Mouse (Mus musculus): Measurements from ENCODE around the gene Metrn. TPM values are rescaled to one million over a fixed set of nuclear protein-coding genes. Genes with fewer than 3 reads are reported as not detected.

Metrn gene
- total RNA-seq, 1 experiment: 46.1 TPM

DNA sequence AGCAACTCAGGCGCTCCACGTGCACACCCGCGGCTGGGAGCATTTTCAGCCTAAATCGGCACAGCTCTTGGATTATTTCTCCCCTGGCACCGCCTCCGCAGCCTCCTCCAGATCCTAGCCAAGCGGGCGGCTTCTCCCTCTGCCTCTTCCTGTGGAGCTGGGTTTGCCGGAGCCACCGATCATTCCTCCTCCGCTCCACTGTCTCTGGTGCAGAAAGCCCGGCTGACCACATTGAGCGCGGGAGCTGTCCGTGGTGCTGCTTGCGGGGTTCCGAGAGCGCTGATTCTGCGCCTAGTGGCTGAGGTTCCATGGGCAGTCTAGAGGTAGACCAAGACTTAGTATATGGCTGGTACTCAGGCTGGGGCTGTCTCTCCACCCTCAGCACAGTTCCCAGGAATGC, 16.5 kb upstream of the Metrn start:
- H3K27ac ChIP-seq (ENCODE audit: insufficient read depth, low read depth, low read length, poor library complexity, severe bottlenecking): no peak overlapping the region
- in situ Hi-C loops (cut with MboI; ENCODE audit: low sequenced_read_pairs in 2 of 2, unreplicated experiment in 2 of 2): no loop called here
- TF ChIP-seq HCFC1 (IDR thresholded peaks at IDR 0.05; ENCODE audit: borderline replicate concordance, insufficient read depth, low read length) (peak; percentile 57; the same call in 1 of the 2 replicates), ZC3H11A (IDR thresholded peaks at IDR 0.05; ENCODE audit: borderline replicate concordance, low read depth, low read length) (no peak), CHD2 (IDR thresholded peaks at IDR 0.05; ENCODE audit: low read depth, low read length) (no peak)
- H3K9ac ChIP-seq (ENCODE audit: insufficient read depth, low read depth, low read length, poor library complexity, severe bottlenecking): no peak overlapping the region
- H3K9me3 ChIP-seq (ENCODE audit: control insufficient read depth, insufficient read depth, low read depth, low read length): no peaks in the 10 kb centered on the region
- H3K4me3 ChIP-seq (ENCODE audit: insufficient read depth in 1 of 2, low read depth in 1 of 2, low read length in 2 of 2, poor library complexity in 1 of 2, severe bottlenecking in 1 of 2): no peak overlapping the region
- H3K36me3 ChIP-seq (ENCODE audit: control insufficient read depth, insufficient read depth, low read length, poor library complexity, severe bottlenecking): no peaks in the 10 kb centered on the region
- H3K4me1 ChIP-seq (ENCODE audit: control insufficient read depth in 2 of 2, insufficient read depth in 2 of 2, low read length in 2 of 2, poor library complexity in 1 of 2): peaks cover 2 to 7% of the 10 kb centered on the region in 2 experiments; a peak in 2 of 4 replicates
- peak; percentile 87 for DNase-seq (ENCODE audit: low read depth, low spot score)

DNA sequence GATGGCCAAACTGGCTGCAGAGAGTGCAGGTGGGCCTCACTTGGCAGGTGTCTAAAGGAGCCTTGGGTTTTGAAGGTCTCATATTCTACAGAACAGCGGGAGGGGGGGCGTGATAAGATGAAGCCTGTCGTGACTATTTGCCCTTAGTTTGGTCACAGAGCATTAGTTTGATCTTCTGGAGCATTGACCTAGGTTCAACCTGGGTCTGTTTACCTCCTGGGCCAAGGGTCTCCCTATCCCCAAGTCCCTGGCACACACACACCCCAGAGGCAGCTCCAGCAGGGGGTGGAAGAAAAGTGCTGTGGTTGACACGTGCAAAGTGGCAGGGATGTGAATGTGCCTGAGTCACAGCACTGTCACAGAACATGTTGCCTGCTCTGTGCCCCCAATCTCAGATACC, 14.0 kb upstream of the Metrn start:
- Histone ChIP-seq H3K36me3 (ENCODE audit: control insufficient read depth, insufficient read depth, low read length, poor library complexity, severe bottlenecking) (no peaks in the 10 kb centered on the region), H3K9ac (ENCODE audit: insufficient read depth, low read depth, low read length, poor library complexity, severe bottlenecking) (no peak overlapping the region), H3K4me1 (ENCODE audit: control insufficient read depth in 2 of 2, insufficient read depth in 2 of 2, low read length in 2 of 2, poor library complexity in 1 of 2) (peaks cover 0 to 5% of the 10 kb centered on the region in 2 experiments; a peak in 2 of 4 replicates), H3K9me3 (ENCODE audit: control insufficient read depth, insufficient read depth, low read depth, low read length) (no peaks in the 10 kb centered on the region), H3K27ac (ENCODE audit: insufficient read depth, low read depth, low read length, poor library complexity, severe bottlenecking) (no peak overlapping the region), H3K4me3 (ENCODE audit: insufficient read depth in 1 of 2, low read depth in 1 of 2, low read length in 2 of 2, poor library complexity in 1 of 2, severe bottlenecking in 1 of 2) (no peak overlapping the region)
- no peak for TF ChIP-seq MAFK (IDR thresholded peaks at IDR 0.05; ENCODE audit: insufficient read depth, low read depth, low read length)
- in situ Hi-C loops (cut with MboI; ENCODE audit: low sequenced_read_pairs in 2 of 2, unreplicated experiment in 2 of 2): no loop called here
- no peak for DNase-seq (ENCODE audit: low read depth, low spot score)

DNA sequence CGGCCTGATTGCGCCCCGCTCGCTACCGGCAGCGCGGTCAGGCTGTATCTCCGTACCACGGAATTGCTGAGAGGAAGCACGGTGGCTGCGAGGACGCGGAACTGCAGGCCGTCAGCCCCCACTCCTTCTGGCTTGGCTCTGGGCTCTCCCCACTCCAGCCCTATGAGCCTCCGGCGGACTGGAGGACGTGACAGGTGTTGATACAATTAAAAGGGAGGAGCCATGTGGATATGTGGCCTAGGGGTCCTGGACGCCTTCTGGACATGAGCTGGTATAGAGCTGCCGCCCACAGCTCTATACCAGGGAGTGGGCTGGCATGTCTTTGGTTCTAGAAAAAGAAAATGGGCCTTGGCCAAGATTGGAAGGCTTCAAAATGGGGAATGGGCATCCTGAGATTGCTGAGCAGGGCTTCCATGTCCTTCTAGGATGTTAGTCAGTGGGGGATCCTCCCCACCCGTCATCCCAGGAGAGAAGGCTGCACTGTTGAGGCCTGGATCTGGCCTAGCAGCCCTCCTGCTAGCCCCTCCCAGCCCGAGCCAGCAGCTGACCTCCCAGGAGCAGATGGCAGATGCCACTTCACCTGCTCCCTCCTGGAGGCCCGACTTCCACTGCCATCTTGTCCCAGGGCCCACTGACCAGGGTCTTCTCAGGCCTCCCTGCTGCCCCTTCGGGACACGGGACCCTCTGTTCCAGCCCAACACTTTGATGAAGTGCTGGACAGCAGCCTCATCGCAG, 12.8 kb upstream of the Metrn start:
- TF ChIP-seq HCFC1 (IDR thresholded peaks at IDR 0.05; ENCODE audit: borderline replicate concordance, insufficient read depth, low read length) (no peak), ZNF384 (IDR thresholded peaks at IDR 0.05; ENCODE audit: low read depth, low read length) (no peak), CHD2 (IDR thresholded peaks at IDR 0.05; ENCODE audit: low read depth, low read length) (no peak), MAFK (IDR thresholded peaks at IDR 0.05; ENCODE audit: insufficient read depth, low read depth, low read length) (no peak), ZC3H11A (IDR thresholded peaks at IDR 0.05; ENCODE audit: borderline replicate concordance, low read depth, low read length) (no peak)
- no peaks in the 10 kb centered on the region for H3K9me3 ChIP-seq (ENCODE audit: control insufficient read depth, insufficient read depth, low read depth, low read length)
- in situ Hi-C loops (cut with MboI; ENCODE audit: low sequenced_read_pairs in 2 of 2, unreplicated experiment in 2 of 2): no loop called here
- H3K4me3 ChIP-seq (ENCODE audit: insufficient read depth in 1 of 2, low read depth in 1 of 2, low read length in 2 of 2, poor library complexity in 1 of 2, severe bottlenecking in 1 of 2): peak overlapping the region; percentile 68 to 76
- H3K27ac ChIP-seq (ENCODE audit: insufficient read depth, low read depth, low read length, poor library complexity, severe bottlenecking): no peak overlapping the region
- no peaks in the 10 kb centered on the region for H3K36me3 ChIP-seq (ENCODE audit: control insufficient read depth, insufficient read depth, low read length, poor library complexity, severe bottlenecking)
- no peak for DNase-seq (ENCODE audit: low read depth, low spot score)
- H3K4me1 ChIP-seq (ENCODE audit: control insufficient read depth in 2 of 2, insufficient read depth in 2 of 2, low read length in 2 of 2, poor library complexity in 1 of 2): peaks cover 0 to 5% of the 10 kb centered on the region in 2 experiments; a peak in 2 of 4 replicates
- peak overlapping the region; percentile 69 for H3K9ac ChIP-seq (ENCODE audit: insufficient read depth, low read depth, low read length, poor library complexity, severe bottlenecking)

DNA sequence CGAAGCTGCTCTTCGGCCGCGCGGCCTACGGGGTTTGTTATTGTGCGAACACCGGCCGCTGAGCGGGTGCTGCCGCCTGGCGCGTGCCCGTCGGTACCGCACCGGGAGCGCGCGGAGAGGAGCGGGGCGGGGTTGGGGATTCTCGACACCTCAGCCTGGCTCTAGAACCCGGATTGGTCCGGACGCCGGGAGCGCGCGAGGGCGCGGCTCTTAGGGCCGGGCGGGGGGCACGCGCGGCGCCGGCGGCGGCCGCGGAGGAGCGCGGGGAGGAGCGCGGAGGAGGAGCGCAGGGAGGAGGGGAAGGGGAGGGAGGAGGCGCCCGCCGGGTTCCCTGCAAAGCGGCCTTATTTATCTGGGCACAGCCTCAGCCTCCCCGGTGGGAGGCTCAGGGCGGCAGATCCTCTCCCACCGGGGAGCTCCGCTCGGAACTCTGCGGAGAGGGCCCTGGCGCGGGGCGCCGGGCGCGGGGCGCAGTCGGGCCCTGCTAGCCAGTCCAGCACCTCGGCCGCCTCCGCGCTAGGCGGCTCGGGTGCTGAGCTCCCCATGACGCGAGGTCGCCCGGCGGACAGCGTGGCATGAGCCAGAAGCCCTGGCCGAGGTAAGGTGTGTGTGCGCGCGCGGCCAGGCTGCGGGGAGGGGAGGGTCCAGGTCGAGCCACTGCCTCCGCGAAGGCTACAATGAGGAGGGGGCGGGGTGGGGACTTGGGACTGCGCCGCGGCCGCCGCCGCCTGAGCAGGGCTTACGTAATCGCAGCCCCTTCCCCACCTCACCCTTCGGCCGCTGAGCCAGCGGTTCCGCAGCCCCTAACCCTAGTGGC, 12.1 kb upstream of the Metrn start, which contains the start of gene Fbxl16:
Gene Fbxl16, plus strand, starts transcription at position 297 of the 817 bp plus-strand sequence.
- H3K9ac ChIP-seq (ENCODE audit: insufficient read depth, low read depth, low read length, poor library complexity, severe bottlenecking): peak within 1 kb of the TSS; percentile 69
- H3K36me3 ChIP-seq (ENCODE audit: control insufficient read depth, insufficient read depth, low read length, poor library complexity, severe bottlenecking): no peaks in the 10 kb centered on the region
- in situ Hi-C loops (cut with MboI; ENCODE audit: low sequenced_read_pairs in 2 of 2, unreplicated experiment in 2 of 2): no loop called here
- H3K4me3 ChIP-seq (ENCODE audit: insufficient read depth in 1 of 2, low read depth in 1 of 2, low read length in 2 of 2, poor library complexity in 1 of 2, severe bottlenecking in 1 of 2): peak within 1 kb of the TSS; percentile 68 to 76
- no peak within 1 kb of the TSS for H3K27ac ChIP-seq (ENCODE audit: insufficient read depth, low read depth, low read length, poor library complexity, severe bottlenecking)
- no peak for TF ChIP-seq CHD2 (IDR thresholded peaks at IDR 0.05; ENCODE audit: low read depth, low read length)
- TF ChIP-seq ZNF384 (IDR thresholded peaks at IDR 0.05; ENCODE audit: low read depth, low read length): no peak
- TF ChIP-seq MAFK (IDR thresholded peaks at IDR 0.05; ENCODE audit: insufficient read depth, low read depth, low read length): no peak
- no peak for TF ChIP-seq HCFC1 (IDR thresholded peaks at IDR 0.05; ENCODE audit: borderline replicate concordance, insufficient read depth, low read length)
- TF ChIP-seq ZC3H11A (IDR thresholded peaks at IDR 0.05; ENCODE audit: borderline replicate concordance, low read depth, low read length): no peak
- H3K4me1 ChIP-seq (ENCODE audit: control insufficient read depth in 2 of 2, insufficient read depth in 2 of 2, low read length in 2 of 2, poor library complexity in 1 of 2): peaks cover 0 to 5% of the 10 kb centered on the region in 2 experiments; a peak in 2 of 4 replicates
- DNase-seq (ENCODE audit: low read depth, low spot score): no peak
- H3K9me3 ChIP-seq (ENCODE audit: control insufficient read depth, insufficient read depth, low read depth, low read length): no peaks in the 10 kb centered on the region

Measured in ES-E14 (cell line).